Mouse (Mus musculus) hindbrain, embryonic 12.5 days (tissue): Measurements from ENCODE around the gene Depdc5. TPM values are rescaled to one million over a fixed set of nuclear protein-coding genes. Genes with fewer than 3 reads are reported as not detected.

ENCODE experiments used
- ATAC-seq: fragments of 200-750 bp; cut with Nextera tagmentation; 2 replicates; pipeline ENCODE4 v1.8.0; 2017; ENCODE audit warnings: moderate TSS enrichment; ENCODE audit not compliant: low FRiP score
- H3K27ac ChIP-seq: fragments of 300-500 bp; sonication (generic); 2 replicates; pipeline ENCODE4 v1.5.1; 2016; ENCODE audit warnings: mild to moderate bottlenecking
- H3K27me3 ChIP-seq: fragments of 300-500 bp; sonication (generic); 2 replicates; pipeline ENCODE4 v1.6.1; 2016; ENCODE audit warnings: mild to moderate bottlenecking
- H3K36me3 ChIP-seq: fragments of 300-500 bp; sonication (generic); 2 replicates; pipeline ENCODE4 v1.6.1; 2016; ENCODE audit warnings: mild to moderate bottlenecking
- H3K4me1 ChIP-seq: fragments of 300-500 bp; sonication (generic); 2 replicates; pipeline ENCODE4 v1.6.1; 2016
- H3K4me2 ChIP-seq: fragments of 300-500 bp; sonication (generic); replicated peaks from 2 replicates; pipeline ENCODE4 v1.6.1; 2016; ENCODE audit warnings: mild to moderate bottlenecking
- H3K4me3 ChIP-seq: fragments of 300-500 bp; sonication (generic); 2 replicates; pipeline ENCODE4 v1.5.1; 2016; ENCODE audit warnings: mild to moderate bottlenecking
- H3K9ac ChIP-seq: fragments of 300-500 bp; sonication (generic); 2 replicates; pipeline ENCODE4 v1.6.1; 2016; ENCODE audit warnings: mild to moderate bottlenecking, moderate library complexity
- H3K9me3 ChIP-seq: fragments of 300-500 bp; sonication (generic); replicated peaks from 2 replicates; pipeline ENCODE4 v1.6.1; 2016; ENCODE audit warnings: mild to moderate bottlenecking
- WGBS: fragments of 180-500 bp; shearing (Covaris S2); methylation state at CpG from one replicate; pipeline ENCODE4 v1.1.7; 2016; 5-methylcytosine and 5-hydroxymethylcytosine counted together
- polyA plus RNA-seq: library from polyadenylated mRNA; unstranded; fragments of >200 nt; fragmentation: Nextera tagmentation; extraction: Ambion mirVana; gene quantifications from 2 replicates; pipeline ENCODE4 v1.2.1, GENCODE M21; 2016

Gene Depdc5
- polyA plus RNA-seq, 1 experiment from 2014 or later = 40.3 TPM

DNA sequence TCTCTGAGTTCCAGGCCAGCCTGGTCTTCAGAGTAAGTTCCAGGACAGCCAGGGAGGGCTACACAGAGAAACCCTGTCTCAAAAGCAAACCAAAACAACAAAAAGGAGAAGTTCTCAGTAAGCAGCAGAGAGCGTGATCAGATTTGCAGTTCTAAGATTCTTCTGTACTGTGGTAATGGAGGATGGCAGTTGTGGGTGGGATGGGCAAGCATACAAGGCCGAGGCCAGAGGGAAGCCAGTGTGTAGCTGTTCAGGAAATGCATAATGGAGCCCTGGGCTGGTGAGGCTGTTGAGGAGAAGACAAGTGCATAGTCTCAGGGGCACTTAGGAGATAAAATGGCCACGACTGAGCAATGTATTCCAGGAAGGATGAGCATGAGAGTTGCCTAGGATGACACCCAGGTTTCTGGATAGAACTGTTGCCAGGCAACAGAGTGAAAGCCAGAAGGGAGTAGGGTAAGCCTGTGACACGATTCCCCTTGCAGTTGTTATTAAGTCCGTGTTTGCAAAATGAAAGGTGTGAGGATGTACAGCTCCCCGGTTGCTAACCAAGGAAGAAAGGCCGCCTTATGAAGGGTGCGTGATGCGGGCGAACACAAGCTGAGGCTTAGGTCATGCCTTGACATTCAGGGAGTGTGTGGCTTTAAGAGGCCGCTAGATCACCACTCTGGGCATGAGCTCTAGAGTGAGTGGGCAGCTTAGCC, 142.1 kb downstream of the Depdc5 start:
- 0 out of 2 replicates have a peak, but pooled peaks have one; percentile 39 for ATAC-seq
- no peaks in the 10 kb centered on the region for H3K9me3 ChIP-seq
- no peak overlapping the region for H3K9ac ChIP-seq
- H3K4me1 ChIP-seq = peaks cover 26% of the 10 kb centered on the region
- no peak overlapping the region for H3K4me3 ChIP-seq
- no peaks in the 10 kb centered on the region for H3K36me3 ChIP-seq
- peak overlapping the region; percentile 53 for H3K27ac ChIP-seq
- WGBS = 77% methylated on average over 11 of the region's 11 CpGs
- H3K27me3 ChIP-seq = no peaks in the 10 kb centered on the region
- no peak overlapping the region for H3K4me2 ChIP-seq

DNA sequence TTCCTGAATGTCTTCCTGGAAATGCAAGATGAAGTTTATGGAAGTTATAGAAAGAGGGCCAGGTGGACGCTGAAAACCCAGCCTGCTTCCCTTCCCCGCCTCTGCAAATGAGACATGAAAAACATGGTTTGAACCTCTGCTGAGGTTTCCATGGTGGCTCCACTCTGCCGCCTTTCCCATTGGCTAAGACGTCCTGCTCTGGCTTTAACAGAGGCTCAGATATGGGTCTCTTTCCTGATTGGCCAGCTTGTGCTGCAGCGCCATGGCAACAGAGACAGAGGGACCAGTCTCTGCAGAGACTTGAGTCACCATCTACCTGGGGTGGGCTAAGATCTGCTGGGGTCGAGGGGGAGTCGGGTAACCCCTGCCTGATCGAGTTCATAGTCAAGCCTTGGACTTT, 143.2 kb downstream of the Depdc5 start:
- H3K9ac ChIP-seq = no peak overlapping the region
- H3K27ac ChIP-seq = peak overlapping the region; percentile 53
- no peaks in the 10 kb centered on the region for H3K27me3 ChIP-seq
- peak; percentile 40; the same call in 1 of the 2 replicates for ATAC-seq
- H3K9me3 ChIP-seq = no peaks in the 10 kb centered on the region
- 36% methylated on average over 8 of the region's 8 CpGs for WGBS
- H3K36me3 ChIP-seq = no peaks in the 10 kb centered on the region
- H3K4me2 ChIP-seq = no peak overlapping the region
- H3K4me3 ChIP-seq = no peak overlapping the region
- H3K4me1 ChIP-seq = peaks cover 36% of the 10 kb centered on the region

DNA sequence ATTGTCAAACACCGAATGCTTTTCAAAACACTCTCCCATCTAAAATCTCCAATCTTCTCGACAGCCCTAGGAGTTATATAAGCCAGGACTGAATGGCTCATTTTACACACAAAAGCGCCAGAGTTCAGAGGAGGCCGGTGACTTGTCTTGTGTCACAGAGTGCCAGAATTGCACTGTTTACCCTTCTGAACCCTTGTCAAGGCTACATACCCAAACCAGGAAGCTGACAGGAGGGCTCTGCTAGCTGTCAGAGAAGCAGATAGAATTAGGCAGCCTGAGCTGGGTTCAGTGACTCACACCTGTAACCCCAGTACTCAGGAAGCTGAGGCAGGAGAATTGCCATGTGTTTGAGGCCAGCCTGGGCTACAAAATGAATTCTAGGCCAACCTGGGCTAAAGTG, 143.9 kb downstream of the Depdc5 start:
- H3K4me2 ChIP-seq = no peak overlapping the region
- WGBS = 73% methylated on average over 4 of the region's 4 CpGs
- H3K9me3 ChIP-seq = no peaks in the 10 kb centered on the region
- H3K4me1 ChIP-seq = peaks cover 36% of the 10 kb centered on the region
- no peaks in the 10 kb centered on the region for H3K36me3 ChIP-seq
- no peak overlapping the region for H3K27ac ChIP-seq
- no peak overlapping the region for H3K4me3 ChIP-seq
- no peak overlapping the region for H3K9ac ChIP-seq
- no peak for ATAC-seq
- no peaks in the 10 kb centered on the region for H3K27me3 ChIP-seq

DNA sequence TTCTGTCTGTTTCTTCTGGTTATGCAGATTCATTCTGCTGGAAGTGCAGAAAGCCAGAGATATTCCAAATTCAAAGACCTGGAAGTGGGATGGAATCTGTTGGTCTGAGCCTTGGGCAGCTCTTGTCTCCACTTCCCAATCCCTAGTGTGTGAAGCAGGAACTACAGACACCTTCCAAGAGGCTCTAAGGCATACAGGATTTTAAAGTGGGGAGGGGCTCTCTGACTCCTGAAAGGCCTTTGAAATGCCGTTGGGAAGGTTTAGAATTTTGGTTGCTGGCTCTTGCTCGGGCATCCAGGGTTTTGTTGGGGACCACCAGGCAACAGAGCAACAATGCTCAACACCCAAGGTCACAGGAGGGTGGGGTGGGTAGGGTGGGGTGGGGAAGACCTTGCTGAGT, 145.8 kb downstream of the Depdc5 start:
- Histone ChIP-seq H3K9me3 (no peaks in the 10 kb centered on the region), H3K27ac (no peak overlapping the region), H3K4me3 (no peak overlapping the region), H3K4me1 (peaks cover 36% of the 10 kb centered on the region), H3K27me3 (no peaks in the 10 kb centered on the region), H3K9ac (no peak overlapping the region), H3K4me2 (no peak overlapping the region), H3K36me3 (no peaks in the 10 kb centered on the region)
- 63% methylated on average over 2 of the region's 2 CpGs for WGBS
- no peak for ATAC-seq

DNA sequence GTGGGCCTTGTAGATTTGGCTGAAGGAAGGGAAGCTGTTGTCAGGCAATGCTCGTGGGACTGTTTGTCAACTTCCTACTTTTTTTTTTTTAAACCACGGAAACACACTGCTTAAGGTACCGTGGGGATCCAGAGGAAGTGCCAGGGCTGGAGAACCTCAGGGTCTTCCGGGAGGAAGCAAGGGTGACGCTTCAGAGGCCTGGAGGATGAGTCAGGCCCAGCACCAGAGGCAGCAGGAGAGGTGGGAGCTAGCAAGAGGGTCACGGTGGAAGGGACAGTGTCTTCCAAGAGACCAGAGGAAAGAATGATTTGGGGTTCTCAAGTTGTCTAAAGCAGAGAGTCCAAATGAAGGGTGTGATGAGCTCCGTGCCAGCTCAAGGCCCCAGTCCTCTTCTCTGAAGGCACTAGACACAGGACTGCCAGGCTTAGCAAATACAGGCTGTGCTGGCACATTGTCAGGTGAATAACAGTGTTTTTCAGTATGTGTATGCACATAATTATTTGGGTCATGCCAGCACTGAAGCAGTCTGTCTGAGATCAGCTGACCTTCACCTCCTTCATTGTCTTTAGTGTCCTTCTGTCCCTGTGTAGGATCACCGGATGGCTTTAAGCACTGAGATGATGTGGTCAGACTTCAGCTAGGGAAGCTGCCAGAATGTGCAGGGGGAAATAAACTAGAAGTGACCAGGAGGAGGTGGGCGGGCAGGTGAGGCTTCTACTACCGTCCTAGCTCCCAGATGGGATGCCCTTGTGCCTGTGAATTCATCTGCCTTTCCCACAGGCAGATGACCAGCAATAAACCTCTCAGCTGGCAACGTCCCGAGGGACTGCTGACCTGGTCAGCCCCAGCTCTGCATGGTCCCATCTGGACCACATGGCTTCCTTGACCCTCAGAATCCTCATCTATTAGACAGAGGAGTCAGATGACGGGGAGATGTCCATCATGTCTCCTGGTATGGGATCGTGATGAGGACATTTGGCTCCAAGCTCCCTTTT, 146.6 kb downstream of the Depdc5 start:
- peak overlapping the region; percentile 34; the same call in 1 of the 2 replicates for H3K4me2 ChIP-seq
- WGBS = 75% methylated on average over 14 of the region's 14 CpGs
- ATAC-seq = no peak

DNA sequence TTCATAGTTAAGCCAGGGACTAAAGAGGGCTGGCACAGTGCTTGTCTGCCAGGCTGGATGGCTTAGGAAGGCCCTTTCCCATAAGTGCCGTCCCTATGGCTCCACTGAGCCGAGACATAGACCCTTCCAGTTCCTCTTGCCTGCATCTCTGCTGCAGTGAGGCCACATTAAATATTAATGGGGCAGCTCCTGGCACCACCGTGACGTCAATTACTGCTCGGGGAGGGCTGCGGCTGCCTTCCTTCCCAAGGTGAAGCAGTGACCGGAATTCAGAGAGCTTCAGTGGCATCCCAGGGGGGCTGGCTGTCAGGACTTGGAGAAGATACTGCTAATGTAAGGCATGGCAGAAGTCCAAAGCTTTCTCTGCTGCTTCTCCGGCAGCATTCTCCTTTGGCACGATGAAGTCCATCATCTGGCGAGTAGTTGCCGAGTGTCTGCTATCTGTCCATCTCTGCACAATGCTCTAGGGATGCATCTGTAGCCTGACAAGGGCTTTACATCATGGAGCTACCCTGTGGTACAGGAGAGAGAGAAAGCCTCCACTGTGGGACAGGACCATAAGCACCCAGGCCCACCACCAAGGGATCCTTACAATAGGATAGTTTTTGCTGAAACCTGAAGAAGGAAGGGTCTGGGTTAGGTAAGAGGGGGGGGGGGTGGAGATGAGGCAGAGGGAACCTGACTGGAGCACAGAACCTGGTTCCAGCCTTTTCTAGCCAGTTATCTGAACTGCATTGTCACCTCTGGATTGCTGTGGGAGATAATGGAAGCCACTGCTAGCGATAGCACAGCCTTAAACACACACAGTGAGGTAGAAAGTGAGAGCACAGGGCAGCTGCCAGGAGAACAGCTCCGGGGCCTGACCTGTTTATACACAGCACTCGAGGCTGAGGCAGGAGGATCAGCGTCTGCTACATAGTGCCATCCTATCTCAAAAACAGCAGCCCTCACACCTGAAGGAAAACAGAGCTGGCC, 147.9 kb downstream of the Depdc5 start:
- no peaks in the 10 kb centered on the region for H3K27me3 ChIP-seq
- H3K9me3 ChIP-seq = no peaks in the 10 kb centered on the region
- ATAC-seq = peak; percentile 84
- H3K36me3 ChIP-seq = no peaks in the 10 kb centered on the region
- no peak overlapping the region for H3K4me3 ChIP-seq
- 32% methylated on average over 15 of the region's 15 CpGs for WGBS
- no peak overlapping the region; the same call in 1 of the 2 replicates for H3K9ac ChIP-seq
- H3K4me2 ChIP-seq = peak overlapping the region; percentile 34
- peaks cover 25% of the 10 kb centered on the region for H3K4me1 ChIP-seq
- peak overlapping the region; percentile 91 for H3K27ac ChIP-seq

More for the DNA sequence above, 146.6 kb downstream of the Depdc5 start:
- H3K9ac ChIP-seq = no peak overlapping the region
- H3K27ac ChIP-seq = peak overlapping the region; percentile 91
- no peaks in the 10 kb centered on the region for H3K9me3 ChIP-seq
- H3K4me1 ChIP-seq = peaks cover 36% of the 10 kb centered on the region
- H3K4me3 ChIP-seq = no peak overlapping the region
- H3K27me3 ChIP-seq = no peaks in the 10 kb centered on the region
- no peaks in the 10 kb centered on the region for H3K36me3 ChIP-seq

DNA sequence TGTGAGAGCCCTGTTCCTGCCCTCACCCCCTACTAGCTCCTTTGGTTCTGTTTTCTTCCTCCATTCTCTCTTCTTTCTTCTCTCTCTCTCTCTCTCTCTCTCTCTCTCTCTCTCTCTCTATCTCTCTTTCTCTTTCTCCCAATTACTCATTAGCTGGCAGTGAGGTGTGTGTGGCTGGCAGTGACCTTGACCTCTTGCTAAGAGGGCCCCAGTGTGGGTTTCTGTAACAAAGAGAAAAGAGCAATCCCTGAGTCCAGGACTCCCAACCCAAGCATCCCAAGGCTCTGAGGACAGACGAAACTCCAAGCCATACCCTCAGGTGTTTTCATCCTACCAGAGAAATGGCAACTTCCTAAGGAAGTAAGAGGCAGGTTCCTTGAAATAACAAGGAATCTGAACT, 150.6 kb downstream of the Depdc5 start:
- Histone ChIP-seq H3K4me1 (peaks cover 28% of the 10 kb centered on the region), H3K27ac (no peak overlapping the region), H3K4me3 (no peak overlapping the region), H3K27me3 (no peaks in the 10 kb centered on the region), H3K9me3 (no peaks in the 10 kb centered on the region), H3K36me3 (no peaks in the 10 kb centered on the region), H3K4me2 (no peak overlapping the region), H3K9ac (no peak overlapping the region)
- ATAC-seq = no peak
- WGBS = 79% methylated on average over 1 of the region's 1 CpGs

DNA sequence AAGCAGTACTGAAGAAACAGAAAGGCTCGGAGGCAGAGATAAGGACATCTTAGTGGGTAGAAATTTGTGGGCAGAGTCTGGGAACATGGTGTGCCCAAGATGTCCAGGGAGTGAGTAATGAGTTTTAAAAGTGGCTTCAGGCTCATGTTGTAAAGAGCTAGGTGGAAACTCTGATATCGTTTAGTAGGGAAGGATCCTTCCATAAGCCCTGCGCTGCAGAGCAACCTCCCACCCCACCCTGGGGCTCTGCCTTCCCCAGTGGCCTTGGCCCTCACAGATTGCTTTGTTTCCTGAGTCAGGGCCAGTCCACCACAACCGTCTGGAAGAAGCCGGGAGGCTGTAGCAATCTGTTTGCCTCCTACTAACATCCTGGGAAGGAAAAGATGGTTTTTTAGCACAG, 152.1 kb downstream of the Depdc5 start:
- 67% methylated on average over 5 of the region's 5 CpGs for WGBS
- no peaks in the 10 kb centered on the region for H3K36me3 ChIP-seq
- H3K9ac ChIP-seq = no peak overlapping the region
- H3K27ac ChIP-seq = no peak overlapping the region
- H3K4me3 ChIP-seq = no peak overlapping the region
- ATAC-seq = no peak
- no peaks in the 10 kb centered on the region for H3K9me3 ChIP-seq
- H3K4me1 ChIP-seq = peaks cover 25% of the 10 kb centered on the region
- no peak overlapping the region for H3K4me2 ChIP-seq
- H3K27me3 ChIP-seq = no peaks in the 10 kb centered on the region

DNA sequence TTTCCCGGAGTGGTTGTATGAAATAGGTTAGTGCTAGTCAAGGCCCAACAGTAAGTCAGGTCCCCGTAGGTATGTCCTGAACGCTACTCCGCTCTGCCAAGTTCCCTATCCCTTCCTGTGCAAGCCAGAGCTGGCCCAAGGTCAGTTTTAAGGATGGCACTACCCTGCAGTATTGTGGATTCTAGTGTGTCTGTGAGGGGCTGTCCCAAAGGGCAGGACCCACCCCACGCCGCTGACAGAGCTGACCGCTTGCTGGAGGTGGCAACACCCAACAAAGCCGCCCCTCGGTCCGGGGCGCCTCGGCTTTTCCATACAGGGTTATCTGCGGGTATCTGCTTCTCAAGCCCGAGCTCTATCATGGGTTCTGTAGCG, 154.7 kb downstream of the Depdc5 start:
- ATAC-seq = peak; percentile 68
- Histone ChIP-seq H3K4me3 (peak overlapping the region; percentile 92), H3K36me3 (no peaks in the 10 kb centered on the region), H3K27me3 (no peaks in the 10 kb centered on the region), H3K4me1 (peaks cover 35% of the 10 kb centered on the region), H3K9me3 (no peaks in the 10 kb centered on the region), H3K4me2 (peak overlapping the region; percentile 74), H3K9ac (peak overlapping the region; percentile 98), H3K27ac (peak overlapping the region; percentile 100)
- WGBS = 3% methylated on average over 15 of the region's 15 CpGs

DNA sequence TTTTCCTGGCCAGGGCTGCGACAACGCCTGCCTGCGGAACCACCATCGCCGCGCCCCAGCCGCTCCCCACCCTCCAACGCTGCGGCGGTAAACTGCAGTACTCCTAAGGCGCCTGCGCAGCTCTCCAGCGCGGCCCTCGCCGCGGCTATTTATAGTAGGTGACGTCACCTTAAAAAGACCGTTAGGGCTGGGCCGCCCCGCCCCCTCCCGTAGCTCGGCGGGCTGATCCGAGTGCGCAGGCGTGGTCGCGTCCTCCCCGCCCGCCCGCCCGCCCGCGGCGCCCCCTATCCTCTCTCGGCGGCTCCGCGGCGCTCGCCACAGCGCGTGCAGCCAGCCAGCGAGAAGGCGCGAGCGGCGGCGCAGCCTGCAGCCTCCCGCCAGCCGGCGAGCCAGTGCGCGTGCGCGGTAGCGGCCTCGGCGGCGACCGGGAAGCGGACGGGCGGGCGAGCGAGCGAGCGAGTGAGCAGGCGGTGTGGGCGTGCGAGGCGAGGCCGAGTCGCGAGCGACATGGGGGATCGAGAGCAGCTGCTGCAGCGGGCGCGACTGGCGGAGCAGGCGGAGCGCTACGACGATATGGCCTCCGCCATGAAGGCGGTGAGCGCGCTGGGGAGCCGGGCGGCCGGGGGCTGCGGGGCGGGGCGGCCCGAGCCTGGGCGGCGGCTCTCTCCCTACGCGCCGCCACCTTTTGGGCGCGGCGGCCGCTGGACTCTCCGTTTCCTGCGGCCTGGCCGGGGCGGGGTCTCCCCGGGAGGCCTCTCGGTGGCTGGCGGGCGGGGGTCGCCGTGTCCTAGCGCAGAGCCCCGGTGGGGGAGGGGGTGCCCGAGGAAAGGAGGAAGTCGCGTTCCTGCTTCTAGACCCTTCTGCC, 155.3 kb downstream of the Depdc5 start, which contains the start of gene Ywhah:
TSS of gene Ywhah (plus strand) at position 256 of the 865 bp plus-strand sequence.
- H3K9me3 ChIP-seq = no peaks in the 10 kb centered on the region
- peaks cover 4% of the 10 kb centered on the region; the same call in 1 of the 2 replicates for H3K36me3 ChIP-seq
- peak within 1 kb of the TSS; percentile 98 for H3K9ac ChIP-seq
- H3K27me3 ChIP-seq = no peaks in the 10 kb centered on the region
- under 1% methylated on average over 102 of the region's 121 CpGs for WGBS
- peak within 1 kb of the TSS; percentile 74 for H3K4me2 ChIP-seq
- peak; percentile 96 for ATAC-seq
- H3K4me3 ChIP-seq = peak within 1 kb of the TSS; percentile 92
- peaks cover 41% of the 10 kb centered on the region for H3K4me1 ChIP-seq
- peak within 1 kb of the TSS; percentile 100 for H3K27ac ChIP-seq

DNA sequence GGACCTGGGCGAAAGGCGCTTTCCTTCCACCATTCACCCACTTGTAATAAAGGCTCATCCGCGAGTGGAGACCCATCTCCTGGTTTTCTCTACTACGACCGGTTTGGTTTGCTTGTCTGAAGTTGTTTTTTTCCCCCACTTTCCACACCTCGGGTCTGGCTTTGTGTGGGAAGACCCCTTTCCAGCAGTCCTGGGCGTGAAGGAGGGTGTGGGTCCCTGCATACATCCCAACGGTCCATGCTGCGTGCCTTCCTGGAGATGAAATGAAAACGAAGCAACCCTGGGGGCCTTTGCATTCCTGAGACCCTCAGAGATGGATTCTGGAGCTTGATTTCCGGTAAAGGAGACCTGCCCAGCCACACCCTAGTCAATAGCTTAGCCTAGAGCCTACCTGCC, 155.9 kb downstream of the Depdc5 start:
- ATAC-seq = no peak
- WGBS = 0% methylated on average over 12 of the region's 12 CpGs
- peaks cover 9% of the 10 kb centered on the region for H3K36me3 ChIP-seq
- H3K4me3 ChIP-seq = peak overlapping the region; percentile 92
- H3K27me3 ChIP-seq = no peaks in the 10 kb centered on the region
- H3K4me2 ChIP-seq = peak overlapping the region; percentile 74
- H3K9ac ChIP-seq = peak overlapping the region; percentile 98
- H3K9me3 ChIP-seq = no peaks in the 10 kb centered on the region
- H3K4me1 ChIP-seq = peaks cover 45% of the 10 kb centered on the region
- H3K27ac ChIP-seq = peak overlapping the region; percentile 100
